Mouse (Mus musculus): ENCODE measurements around the gene Ppfibp2. TPM values are rescaled to one million over a fixed set of nuclear protein-coding genes. Genes with fewer than 3 reads are reported as not detected.

The Ppfibp2 gene
- polyA plus RNA-seq, 1 experiment from 2014 or later: 13.8 TPM

DNA sequence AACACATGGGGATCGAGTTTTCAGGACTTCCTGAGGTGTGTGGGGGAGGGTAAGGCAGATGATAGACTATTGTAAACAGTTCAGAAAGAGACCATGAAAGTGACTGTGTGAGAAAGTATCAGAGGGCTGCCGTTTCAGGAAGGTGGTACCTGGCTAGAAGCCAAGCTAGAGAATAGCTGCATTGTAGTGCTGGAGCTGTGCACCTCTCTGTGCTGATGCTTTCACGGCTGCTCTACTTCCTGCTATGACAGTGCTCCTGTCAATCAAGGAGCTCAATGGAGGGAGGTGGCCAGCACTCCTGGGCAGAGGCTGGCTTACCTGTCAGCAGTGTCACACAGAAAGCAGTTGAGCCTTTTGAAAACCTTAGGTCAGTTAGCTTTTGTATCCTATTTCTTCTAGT, 92.4 kb downstream of the Ppfibp2 start:
- Histone ChIP-seq H3K9me3 (no peaks in the 10 kb centered on the region), H3K36me3 (peaks cover 7% of the 10 kb centered on the region), H3K9ac (no peak overlapping the region), H3K4me3 (no peak overlapping the region), H3K4me2 (no peak overlapping the region), H3K27ac (no peak overlapping the region), H3K4me1 (peaks cover 25% of the 10 kb centered on the region), H3K27me3 (no peaks in the 10 kb centered on the region)
- 14% methylated on average over 3 of the region's 3 CpGs for WGBS
- no peak for ATAC-seq (ENCODE audit: insufficient number of reproducible peaks, insufficient read depth, low FRiP score, low TSS enrichment, low read depth)

DNA sequence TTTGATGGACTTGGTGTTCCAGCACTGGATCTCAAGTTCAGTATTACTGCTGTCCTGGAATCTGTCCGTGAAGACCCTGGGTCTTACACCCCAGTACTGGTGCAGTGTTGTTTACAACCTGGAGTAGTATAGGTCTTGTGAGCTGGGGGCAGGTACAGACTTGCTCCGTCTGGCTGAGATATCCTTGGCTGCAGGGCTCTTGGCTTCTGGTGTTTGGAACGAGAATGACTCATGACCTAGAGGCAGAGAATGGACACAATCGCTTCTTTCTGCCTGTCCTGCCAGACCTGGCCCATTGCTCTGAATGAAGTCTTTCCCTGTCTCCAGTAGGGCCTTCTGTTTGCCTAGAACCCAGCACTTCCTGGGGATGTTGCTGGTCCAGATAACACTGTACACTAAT, 93.0 kb downstream of the Ppfibp2 start:
- H3K4me1 ChIP-seq: peaks cover 25% of the 10 kb centered on the region
- WGBS: 58% methylated on average over 4 of the region's 4 CpGs
- peaks cover 7% of the 10 kb centered on the region for H3K36me3 ChIP-seq
- no peak overlapping the region for H3K4me2 ChIP-seq
- no peak overlapping the region for H3K4me3 ChIP-seq
- H3K27ac ChIP-seq: no peak overlapping the region
- H3K27me3 ChIP-seq: no peaks in the 10 kb centered on the region
- no peaks in the 10 kb centered on the region for H3K9me3 ChIP-seq
- H3K9ac ChIP-seq: no peak overlapping the region
- no peak for ATAC-seq (ENCODE audit: insufficient number of reproducible peaks, insufficient read depth, low FRiP score, low TSS enrichment, low read depth)

DNA sequence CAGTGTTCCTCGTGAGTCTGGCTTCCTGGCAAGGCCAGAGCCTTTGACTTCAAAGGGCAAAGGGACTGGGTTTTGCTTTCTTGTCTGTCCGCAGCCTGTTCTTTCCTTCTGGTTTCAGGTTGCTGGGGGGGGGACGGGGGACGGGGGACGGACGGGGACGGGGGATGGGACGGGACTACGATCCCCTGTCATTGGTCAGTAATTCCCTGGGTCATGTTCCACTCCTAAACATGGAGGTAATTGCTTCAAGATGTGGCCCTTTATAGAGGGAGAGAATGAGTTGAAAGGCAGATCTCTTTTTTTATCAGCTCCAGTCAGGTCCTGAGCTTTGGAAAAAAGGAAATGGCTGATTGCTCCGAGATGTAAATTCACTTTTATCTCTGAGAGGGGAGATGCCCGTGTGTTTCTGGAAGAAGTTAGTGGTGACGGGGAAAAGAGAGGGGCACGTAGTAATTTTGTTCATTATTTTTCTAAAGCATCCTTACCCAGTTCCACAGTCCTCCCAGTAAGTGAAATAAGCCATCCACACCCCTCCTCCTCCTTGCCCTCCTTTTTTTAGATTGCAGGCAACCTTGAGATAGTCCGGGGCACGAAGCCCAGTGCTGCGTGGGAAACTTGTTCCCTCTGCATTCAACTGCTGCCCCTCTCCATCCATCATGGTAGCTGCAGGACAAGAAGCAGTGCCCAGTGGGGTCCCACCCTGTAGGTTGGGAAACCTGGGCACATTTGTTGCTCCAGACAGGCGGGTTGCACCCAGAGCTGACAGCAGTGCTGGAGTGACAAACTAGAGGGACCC, 95.6 kb downstream of the Ppfibp2 start:
- no peaks in the 10 kb centered on the region for H3K9me3 ChIP-seq
- peaks cover 32% of the 10 kb centered on the region for H3K4me1 ChIP-seq
- no peak overlapping the region for H3K9ac ChIP-seq
- 0 out of 2 replicates have a peak, but pooled peaks have one; percentile 7 for ATAC-seq (ENCODE audit: insufficient number of reproducible peaks, insufficient read depth, low FRiP score, low TSS enrichment, low read depth)
- H3K4me3 ChIP-seq: no peak overlapping the region
- peaks cover 2% of the 10 kb centered on the region; the same call in 1 of the 2 replicates for H3K36me3 ChIP-seq
- 13% methylated on average over 17 of the region's 17 CpGs for WGBS
- H3K27me3 ChIP-seq: no peaks in the 10 kb centered on the region
- peak overlapping the region; percentile 77 for H3K27ac ChIP-seq
- peak overlapping the region; percentile 24 for H3K4me2 ChIP-seq

DNA sequence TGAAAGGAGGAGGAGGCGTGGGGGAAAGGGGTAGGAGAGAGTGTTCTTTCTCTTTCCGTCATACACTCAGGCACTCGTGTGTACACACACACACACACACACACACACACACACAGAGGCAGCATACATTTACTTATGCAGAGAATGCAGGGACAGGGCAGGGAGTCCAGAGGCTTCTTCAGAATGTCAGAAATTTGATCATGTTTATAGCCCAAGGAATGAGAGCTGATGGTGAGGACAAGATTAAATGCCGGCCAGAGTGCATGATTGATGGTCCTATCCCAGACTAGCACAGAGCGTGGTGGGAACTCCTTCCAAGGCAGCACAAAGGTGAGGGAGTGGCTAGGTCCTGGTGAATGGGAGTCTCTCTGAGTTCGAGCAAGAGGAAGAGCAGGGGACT, 96.5 kb downstream of the Ppfibp2 start:
- no peak overlapping the region for H3K4me2 ChIP-seq
- 23% methylated on average over 6 of the region's 6 CpGs for WGBS

DNA sequence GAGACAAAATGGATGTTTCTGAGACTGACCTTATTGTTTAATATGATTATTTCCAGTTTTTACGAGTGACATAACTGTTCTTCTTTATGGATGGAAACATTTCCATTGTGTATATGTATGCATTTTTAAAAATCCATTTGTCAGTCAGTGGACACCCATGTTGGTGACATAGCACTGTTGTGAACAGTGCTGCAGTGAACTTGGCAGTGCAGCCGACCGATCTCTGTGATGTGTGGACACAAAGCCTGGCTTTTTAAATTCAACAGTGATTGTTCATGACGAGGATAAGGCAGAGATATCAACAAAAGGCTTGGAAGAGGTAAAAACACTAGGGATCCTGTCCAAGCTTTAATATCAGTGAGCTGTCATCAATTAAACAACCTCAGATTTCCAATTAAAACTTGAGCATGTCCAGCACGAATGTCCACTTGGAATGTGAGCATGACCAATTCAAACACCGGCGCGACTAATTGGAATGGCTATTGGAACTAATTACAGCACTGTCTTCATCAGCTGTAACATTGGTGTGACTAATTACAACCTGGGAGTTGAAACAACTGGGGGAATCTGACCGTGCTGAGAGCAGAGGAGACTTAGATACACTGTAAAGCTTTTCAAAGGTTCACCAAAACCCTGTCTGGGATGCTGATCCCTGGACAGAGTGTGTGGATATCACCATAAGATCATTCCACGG, 99.4 kb downstream of the Ppfibp2 start:
- Histone ChIP-seq H3K9me3 (no peaks in the 10 kb centered on the region), H3K9ac (no peak overlapping the region), H3K4me1 (peaks cover 32% of the 10 kb centered on the region), H3K27ac (no peak overlapping the region), H3K27me3 (no peaks in the 10 kb centered on the region), H3K4me2 (no peak overlapping the region), H3K4me3 (no peak overlapping the region), H3K36me3 (no peaks in the 10 kb centered on the region)
- 47% methylated on average over 10 of the region's 10 CpGs for WGBS
- no peak for ATAC-seq (ENCODE audit: insufficient number of reproducible peaks, insufficient read depth, low FRiP score, low TSS enrichment, low read depth)

More for the DNA sequence above, 96.5 kb downstream of the Ppfibp2 start:
- no peak for ATAC-seq (ENCODE audit: insufficient number of reproducible peaks, insufficient read depth, low FRiP score, low TSS enrichment, low read depth)
- no peaks in the 10 kb centered on the region for H3K36me3 ChIP-seq
- H3K27ac ChIP-seq: peak overlapping the region; percentile 77
- H3K27me3 ChIP-seq: no peaks in the 10 kb centered on the region
- H3K4me1 ChIP-seq: peaks cover 32% of the 10 kb centered on the region
- no peak overlapping the region for H3K9ac ChIP-seq
- no peaks in the 10 kb centered on the region for H3K9me3 ChIP-seq
- no peak overlapping the region for H3K4me3 ChIP-seq

DNA sequence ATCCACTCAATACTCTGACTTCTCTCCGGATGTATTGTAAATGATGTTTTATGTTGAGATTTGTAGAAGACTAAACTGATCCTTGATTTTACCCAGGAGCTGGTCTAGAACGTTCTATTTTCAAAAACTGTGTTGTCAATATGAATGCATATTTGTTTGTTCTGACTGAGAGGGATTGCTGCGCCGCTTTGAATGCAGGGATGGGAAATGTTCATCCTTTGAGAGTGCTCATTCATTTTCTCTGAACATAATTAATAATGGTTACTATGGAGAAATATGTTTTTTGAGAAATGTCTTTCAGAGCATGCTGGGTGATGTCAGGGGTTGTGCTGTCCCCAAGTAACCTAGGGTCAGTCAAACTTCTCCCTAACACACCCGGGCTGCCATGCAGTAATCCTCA, 102.1 kb downstream of the Ppfibp2 start:
- Histone ChIP-seq H3K9ac (no peak overlapping the region), H3K27ac (no peak overlapping the region)
- 86% methylated on average over 5 of the region's 5 CpGs for WGBS

DNA sequence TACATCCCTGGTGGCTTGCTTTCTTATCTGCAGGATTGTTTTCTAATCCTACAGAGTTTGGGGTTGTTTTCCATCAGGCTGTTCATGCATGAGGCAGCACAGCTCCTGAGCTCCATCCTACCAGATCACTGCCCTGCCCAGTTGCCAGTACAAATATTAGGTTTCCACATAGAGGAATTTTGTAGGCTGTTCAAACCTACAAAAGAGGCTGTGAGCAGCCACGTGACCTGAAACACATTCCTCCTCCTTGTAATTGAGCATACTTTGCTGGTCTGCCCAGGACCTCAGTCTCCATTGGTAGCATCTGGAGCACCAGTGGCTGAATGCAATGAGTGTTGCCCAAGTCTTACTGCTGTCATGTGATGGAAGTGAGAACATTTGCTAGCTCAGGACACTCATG, 104.9 kb downstream of the Ppfibp2 start:
- Histone ChIP-seq H3K36me3 (0 out of 2 replicates have a peak, but pooled peaks cover 14% of the 10 kb centered on the region), H3K4me2 (no peak overlapping the region), H3K4me1 (peaks cover 30% of the 10 kb centered on the region; the same call in 1 of the 2 replicates), H3K9ac (no peak overlapping the region), H3K9me3 (no peaks in the 10 kb centered on the region), H3K4me3 (no peak overlapping the region), H3K27ac (no peak overlapping the region), H3K27me3 (no peaks in the 10 kb centered on the region)
- ATAC-seq (ENCODE audit: insufficient number of reproducible peaks, insufficient read depth, low FRiP score, low TSS enrichment, low read depth): no peak
- WGBS: 58% methylated on average over 1 of the region's 1 CpGs

More for the DNA sequence above, 102.1 kb downstream of the Ppfibp2 start:
- Histone ChIP-seq H3K36me3 (0 out of 2 replicates have a peak, but pooled peaks cover 14% of the 10 kb centered on the region), H3K4me3 (no peak overlapping the region), H3K9me3 (no peaks in the 10 kb centered on the region), H3K27me3 (no peaks in the 10 kb centered on the region), H3K4me2 (no peak overlapping the region), H3K4me1 (peaks cover 24% of the 10 kb centered on the region; the same call in 1 of the 2 replicates)
- no peak for ATAC-seq (ENCODE audit: insufficient number of reproducible peaks, insufficient read depth, low FRiP score, low TSS enrichment, low read depth)

DNA sequence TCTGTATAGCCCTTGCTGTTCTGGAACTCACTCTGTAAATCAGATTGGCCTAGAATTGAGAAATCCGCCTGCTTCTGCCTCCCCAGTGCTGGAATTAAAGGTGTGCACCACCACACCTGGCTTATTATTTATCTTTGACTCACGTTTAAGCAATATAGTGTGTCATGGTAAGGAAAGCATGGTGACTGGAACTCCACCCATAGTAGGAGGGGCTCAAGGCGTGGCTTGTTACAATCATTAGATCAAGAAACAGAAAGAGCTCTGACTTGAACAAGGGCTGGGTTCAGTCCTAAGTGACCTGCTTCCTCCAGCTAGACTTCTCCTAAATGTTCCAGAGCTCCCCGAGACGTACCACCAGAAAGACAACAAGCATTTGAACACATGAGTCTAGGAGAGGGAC, 105.6 kb downstream of the Ppfibp2 start:
- Histone ChIP-seq H3K9me3 (no peaks in the 10 kb centered on the region), H3K36me3 (0 out of 2 replicates have a peak, but pooled peaks cover 14% of the 10 kb centered on the region), H3K4me3 (no peak overlapping the region), H3K4me1 (peaks cover 34% of the 10 kb centered on the region; the same call in 1 of the 2 replicates), H3K9ac (no peak overlapping the region), H3K27ac (no peak overlapping the region), H3K4me2 (no peak overlapping the region), H3K27me3 (no peaks in the 10 kb centered on the region)
- WGBS: 87% methylated on average over 5 of the region's 5 CpGs
- no peak for ATAC-seq (ENCODE audit: insufficient number of reproducible peaks, insufficient read depth, low FRiP score, low TSS enrichment, low read depth)

DNA sequence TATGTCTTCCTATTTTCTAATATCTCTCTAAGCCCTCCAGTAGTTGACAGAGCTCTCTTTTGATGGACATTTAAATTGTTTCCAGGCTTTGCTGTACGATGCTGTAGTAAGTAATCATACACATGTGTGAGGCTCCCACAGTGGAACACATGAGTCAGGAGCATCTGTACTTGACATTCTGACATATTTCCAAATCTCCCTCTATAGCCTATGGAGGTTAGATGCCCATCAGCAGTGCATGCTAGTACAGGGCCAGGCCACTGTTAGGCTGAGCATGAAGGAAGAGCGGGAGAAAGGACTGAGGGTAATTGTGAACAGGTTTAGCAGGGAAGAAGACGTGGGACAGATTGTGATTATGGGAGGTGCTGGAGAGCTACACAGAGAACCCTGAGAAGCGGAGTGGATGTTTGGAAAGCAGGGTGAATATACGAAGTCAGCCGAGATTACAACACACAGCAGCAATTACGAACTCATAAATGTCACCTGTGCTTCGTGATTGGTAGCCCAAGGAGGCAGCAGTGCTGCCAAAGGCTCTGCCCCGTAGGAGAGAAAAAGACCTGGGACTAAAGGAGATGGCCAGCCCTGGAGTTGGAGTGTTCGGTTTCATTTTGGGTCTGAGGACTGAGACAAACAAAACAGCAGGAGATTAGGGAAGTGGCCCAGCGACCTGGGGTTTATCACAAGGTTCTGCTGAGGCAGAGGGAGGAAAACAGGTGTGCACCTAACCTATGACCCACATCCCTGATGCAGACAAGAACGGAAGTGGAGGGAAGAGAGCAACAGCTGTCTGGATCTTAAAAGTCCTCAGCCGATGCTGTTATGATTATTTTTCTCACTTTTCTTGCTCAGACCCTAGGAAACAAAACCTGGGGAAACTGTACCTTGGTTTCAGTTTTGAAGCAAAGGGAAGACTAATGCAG, 107.7 kb downstream of the Ppfibp2 start:
- H3K4me3 ChIP-seq: no peak overlapping the region
- 26% methylated on average over 13 of the region's 13 CpGs for WGBS
- H3K4me2 ChIP-seq: no peak overlapping the region
- no peak overlapping the region; the same call in 1 of the 2 replicates for H3K27ac ChIP-seq
- H3K27me3 ChIP-seq: no peaks in the 10 kb centered on the region
- 0 out of 2 replicates have a peak, but pooled peaks cover 14% of the 10 kb centered on the region for H3K36me3 ChIP-seq
- H3K4me1 ChIP-seq: peaks cover 38% of the 10 kb centered on the region; the same call in 1 of the 2 replicates
- H3K9me3 ChIP-seq: no peaks in the 10 kb centered on the region
- peak; percentile 12; the same call in 1 of the 2 replicates for ATAC-seq (ENCODE audit: insufficient number of reproducible peaks, insufficient read depth, low FRiP score, low TSS enrichment, low read depth)
- H3K9ac ChIP-seq: no peak overlapping the region

DNA sequence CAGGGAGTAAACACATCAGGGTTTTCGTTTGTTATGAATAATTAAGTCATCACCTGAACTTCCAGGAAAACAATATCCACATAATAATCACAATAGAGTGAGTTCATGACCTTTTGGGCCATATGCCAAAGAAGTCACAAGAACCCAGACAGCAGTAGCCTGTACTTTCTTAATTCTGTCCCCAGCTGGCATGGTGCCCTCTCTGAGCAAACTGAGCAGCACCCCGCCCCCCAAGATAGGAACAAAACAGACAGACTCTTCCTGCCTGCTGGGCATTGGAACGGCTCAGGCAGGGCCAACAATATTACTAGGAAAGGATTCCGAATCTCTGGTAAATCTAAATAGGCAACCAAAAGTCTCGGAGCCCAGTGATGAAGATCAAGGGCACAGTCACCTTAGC, 110.9 kb downstream of the Ppfibp2 start:
- Histone ChIP-seq H3K9me3 (no peaks in the 10 kb centered on the region), H3K36me3 (0 out of 2 replicates have a peak, but pooled peaks cover 1% of the 10 kb centered on the region), H3K4me2 (no peak overlapping the region), H3K4me1 (peaks cover 53% of the 10 kb centered on the region), H3K27me3 (no peaks in the 10 kb centered on the region), H3K4me3 (no peak overlapping the region), H3K27ac (no peak overlapping the region), H3K9ac (no peak overlapping the region)
- no peak for ATAC-seq (ENCODE audit: insufficient number of reproducible peaks, insufficient read depth, low FRiP score, low TSS enrichment, low read depth)
- WGBS: 74% methylated on average over 5 of the region's 5 CpGs

DNA sequence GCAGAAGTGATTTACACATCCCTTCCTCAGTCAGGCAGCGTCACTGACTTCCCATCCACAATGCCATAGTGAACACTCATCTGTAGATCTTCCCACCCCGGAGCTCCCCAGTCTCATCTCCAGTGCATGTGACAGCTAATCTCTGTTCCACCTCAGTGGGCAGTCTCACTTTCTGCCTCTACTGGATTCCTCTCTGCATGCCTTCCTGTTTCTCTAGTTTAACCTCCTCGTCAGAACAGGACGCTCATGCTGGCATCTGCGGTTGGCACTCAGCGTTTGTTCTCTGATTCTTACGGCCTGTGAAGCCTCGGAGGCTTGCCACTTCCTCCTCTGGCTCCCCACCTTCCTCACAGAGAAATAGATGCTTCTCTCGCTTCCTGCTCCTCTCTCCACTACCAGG, 112.6 kb downstream of the Ppfibp2 start:
- no peak overlapping the region for H3K4me3 ChIP-seq
- 64% methylated on average over 9 of the region's 9 CpGs for WGBS
- H3K4me1 ChIP-seq: peaks cover 42% of the 10 kb centered on the region
- H3K36me3 ChIP-seq: no peaks in the 10 kb centered on the region
- H3K9me3 ChIP-seq: no peaks in the 10 kb centered on the region
- no peak overlapping the region for H3K9ac ChIP-seq
- peak overlapping the region; percentile 40 for H3K27ac ChIP-seq
- no peak for ATAC-seq (ENCODE audit: insufficient number of reproducible peaks, insufficient read depth, low FRiP score, low TSS enrichment, low read depth)
- no peaks in the 10 kb centered on the region for H3K27me3 ChIP-seq
- no peak overlapping the region for H3K4me2 ChIP-seq

Measured in embryonic facial prominence, embryonic 13.5 days (tissue).